Mouse (Mus musculus): Measurements from ENCODE around the gene Tbc1d4.

DNA sequence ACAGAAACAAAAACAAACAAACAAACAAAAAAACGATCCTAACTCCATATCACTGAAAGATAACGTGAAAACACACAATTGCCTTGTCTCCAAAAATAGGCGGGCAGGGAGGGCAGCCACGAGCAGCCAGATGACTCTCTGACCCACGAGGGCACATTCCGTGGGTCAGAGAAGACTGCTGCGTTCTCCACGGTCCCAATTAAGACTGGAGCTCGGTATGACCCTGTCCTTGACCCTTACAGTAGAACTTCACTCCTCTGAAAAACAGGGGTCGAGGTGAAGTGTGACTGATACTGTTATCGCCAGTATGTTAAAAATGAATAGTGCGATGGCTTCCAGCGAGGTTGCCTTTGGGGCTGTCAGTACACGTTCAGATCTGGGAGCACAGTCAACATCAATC is 90.7 kb downstream of the Tbc1d4 start:
- TF ChIP-seq CTCF (IDR thresholded peaks at IDR 0.05; ENCODE audit: low read depth, low read length) (no peak), POLR2A (IDR thresholded peaks at IDR 0.05; ENCODE audit: extremely low read depth, insufficient read depth, low read length) (no peak)
